ENCODE assay signal across 8 mouse cellular contexts in genomic region chr9:108825820-108826699, GRCm38 (mm10). TPM values are rescaled to one million over a fixed set of nuclear protein-coding genes. Genes with fewer than 3 reads are reported as not detected.
A peak's percentile ranks its signal among the peaks of the same experiment; 100 is the strongest.
DNase-seq lines count a peak whose midpoint lies in the region; ATAC-seq and TF ChIP-seq lines count a peak whose summit lies in the region.

Gene Celsr3, plus strand, starts transcription at chr9:108826320.

- peak; percentile 59 to 79 for DNase-seq in adrenal gland, adult (ENCODE audit: inconsistent age in 2 of 2, low spot score in 1 of 2)
- no peak for DNase-seq in adrenal gland, adult 8-10 months
- DNase-seq in Patski (ENCODE audit: low read depth, low spot score) = no peak
- DNase-seq in cerebellum, postnatal 4 days (ENCODE audit: low spot score in 2 of 2) = peak; percentile 79 to 90
- peak; percentile 90 to 91 for DNase-seq in layer of hippocampus, postnatal 36 days
- peak; percentile 39 for DNase-seq in splenic B cell, adult 2 months (ENCODE audit: low read depth, low spot score)

- H3K9me3 ChIP-seq in heart, embryonic 15.5 days (replicated peaks) = no peaks in the 10 kb centered on the region

- H3K4me1 ChIP-seq in heart, embryonic 15.5 days (replicated peaks) = peaks cover 20% of the 10 kb centered on the region

- in situ Hi-C loops in Patski (cut with MboI; ENCODE audit: low pct_unique_long_range_greater_than_20kb) = no loop called here

- TF ChIP-seq CTCF in Patski (IDR thresholded peaks at IDR 0.05) = no peak

- CTCF ChIA-PET in Patski (lab: Charles Lee) = no interaction called here

- ATAC-seq in Patski = peak; percentile 36
- 0 out of 2 replicates have a peak, but pooled peaks have one; percentile 28 for ATAC-seq in heart, embryonic 15.5 days (replicated peaks; ENCODE audit: insufficient number of reproducible peaks, insufficient read depth, low FRiP score, low read depth)
- peak; percentile 64 for ATAC-seq in megakaryocyte-erythroid progenitor cell, adult 5-6 weeks (replicated peaks; ENCODE audit: low FRiP score, low TSS enrichment, poor library complexity, severe bottlenecking)

- no peaks in the 10 kb centered on the region for H3K36me3 ChIP-seq in heart, embryonic 15.5 days
- H3K36me3 ChIP-seq in splenic B cell, adult 2 months (ENCODE audit: control insufficient read depth, insufficient read depth, low read length, poor library complexity, severe bottlenecking) = no peaks in the 10 kb centered on the region

- peaks cover 62% of the 10 kb centered on the region for H3K27me3 ChIP-seq in Patski
- peaks cover 93% of the 10 kb centered on the region for H3K27me3 ChIP-seq in heart, embryonic 15.5 days
- no peaks in the 10 kb centered on the region; the same call in none of the 2 replicates for H3K27me3 ChIP-seq in splenic B cell, adult 2 months (ENCODE audit: control insufficient read depth, insufficient read depth, low read length, poor library complexity, severe bottlenecking)

- peak within 1 kb of the TSS; percentile 81 for H3K4me2 ChIP-seq in heart, embryonic 15.5 days

- peak within 1 kb of the TSS; percentile 45 for H3K4me3 ChIP-seq in heart, embryonic 15.5 days

- POLR2A ChIA-PET in Patski (lab: Charles Lee) = interaction anchor here (1.3 kb wide), 1 partner anchor 26 kb away, joined by 3 read pairs; no protein-coding TSS in a partner anchor

- H3K27ac ChIP-seq in heart, embryonic 15.5 days = no peak within 1 kb of the TSS

- 2% methylated on average over 64 of the region's 70 CpGs for WGBS in heart, embryonic 15.5 days

- H3K9ac ChIP-seq in heart, embryonic 15.5 days = no peak within 1 kb of the TSS

RNA-seq across cellular contexts. Expression of gene Celsr3, which starts in this region (rescaled TPM):
- total RNA-seq in adrenal gland, adult 8-10 months (2022) = 1 to 10 TPM; 3.0 to 8.6 (median 7.9) TPM
- 0.06 TPM for polyA plus RNA-seq in Patski (2021)
- 0.06 and 0.22 TPM in 2 replicates for polyA plus RNA-seq in heart, embryonic 15.5 days (2015; fragmentation: Nextera tagmentation; extraction: Ambion mirVana)
- 10 to 100 TPM; 60.6 to 73.4 TPM for total RNA-seq in layer of hippocampus, postnatal 36 days (2021)
- total RNA-seq in megakaryocyte-erythroid progenitor cell, adult 5-6 weeks (2014; fragmentation: Nextera tagmentation) = not detected in 2 replicates
- total RNA-seq in megakaryocyte-erythroid progenitor cell, adult 5-6 weeks (2017) = 0.05 TPM in 1 of 2 replicates, not detected in the other

Comparison
In these comparisons a context has a peak if more than half of its experiments do, and no peak if none do; other contexts are left out.
1. RNA of gene Celsr3 (total RNA-seq): 60.6 to 73.4 TPM in layer of hippocampus, postnatal 36 days; 3.0 to 8.6 TPM in adrenal gland, adult 8-10 months and 0.05 TPM in megakaryocyte-erythroid progenitor cell, adult 5-6 weeks; every median in the first group is over 4 times any median in the second.
2. DNase-seq: peak in adrenal gland, adult (2 of 2), cerebellum, postnatal 4 days (2 of 2), layer of hippocampus, postnatal 36 days (2 of 2) and splenic B cell, adult 2 months (single experiment); none in adrenal gland, adult 8-10 months (single experiment) and Patski (single experiment).
3. Peak in ATAC-seq in Patski; RNA of the gene not detected or under 1 TPM.
4. Peak in ATAC-seq, H3K4me3 ChIP-seq and H3K4me2 ChIP-seq in heart, embryonic 15.5 days; RNA of the gene not detected or under 1 TPM.
5. Peak in ATAC-seq in megakaryocyte-erythroid progenitor cell, adult 5-6 weeks; RNA of the gene not detected or under 1 TPM.
6. Peak in every context shown above with its lines, with median percentiles within 50 percentile points of each other: ATAC-seq.